Mouse (Mus musculus) cortical plate, adult 2 months (tissue): ENCODE measurements at regions not wholly inside any gene's neighbourhood (a gene's known extent, or its start where the extent isn't known, plus 50 kb on each side); places are given as distances from the start of the nearest gene placed in this dataset.

Experiments
- CTCF ChIP-seq: fragments of 200-500 bp; IDR thresholded peaks from 2 replicates; pipeline ENCODE4 v1.5.1; 2011; ENCODE audit warnings: mild to moderate bottlenecking, control low read depth, low read length; ENCODE audit not compliant: insufficient read depth; ENCODE audit errors: extremely low read depth
- POLR2A ChIP-seq: fragments of 200-500 bp; IDR thresholded peaks from 2 replicates; pipeline ENCODE4 v1.6.1; 2011; ENCODE audit warnings: mild to moderate bottlenecking, low read length, control low read depth; ENCODE audit not compliant: insufficient read depth; ENCODE audit errors: extremely low read depth

DNA sequence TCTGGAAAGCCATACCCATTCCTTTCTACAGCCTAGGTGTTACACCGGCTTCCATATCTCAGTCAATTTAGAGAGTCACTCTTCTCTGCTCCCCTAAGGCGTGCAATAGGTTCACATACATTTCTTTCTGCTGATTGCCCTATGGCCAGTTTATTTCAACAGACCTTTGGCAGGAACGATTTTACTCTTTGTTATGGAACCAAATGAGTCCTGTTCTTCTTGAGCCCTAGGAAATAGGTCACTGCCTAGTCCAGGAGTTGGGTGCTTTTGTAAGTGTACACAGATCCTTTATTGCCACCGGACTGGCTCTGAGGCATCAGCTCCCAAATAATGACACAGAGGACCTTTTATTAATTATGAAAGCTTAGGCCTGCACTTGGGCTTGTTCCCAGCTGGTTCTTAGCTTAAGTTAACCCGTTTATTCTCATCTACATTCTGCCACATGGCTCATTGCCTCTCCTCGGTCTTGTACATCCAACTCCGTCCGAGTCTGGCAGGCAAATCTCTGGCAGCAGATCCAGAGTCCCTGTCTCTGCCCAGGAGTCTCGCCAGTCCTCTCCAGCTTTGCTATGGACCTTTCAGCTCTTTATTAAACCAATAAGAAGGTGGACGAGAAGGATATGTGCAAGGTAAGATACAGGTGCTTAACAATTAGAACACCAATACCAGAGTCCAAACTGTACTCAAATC, 287.7 kb upstream of the Rgma start:
- TF ChIP-seq CTCF (no peak), POLR2A (no peak)
